Mouse (Mus musculus): ENCODE data around the gene Wfdc2. TPM values are rescaled to one million over a fixed set of nuclear protein-coding genes. Genes with fewer than 3 reads are reported as not detected.

Gene Wfdc2
- polyA plus RNA-seq, 1 experiment, result 0.51 TPM

DNA sequence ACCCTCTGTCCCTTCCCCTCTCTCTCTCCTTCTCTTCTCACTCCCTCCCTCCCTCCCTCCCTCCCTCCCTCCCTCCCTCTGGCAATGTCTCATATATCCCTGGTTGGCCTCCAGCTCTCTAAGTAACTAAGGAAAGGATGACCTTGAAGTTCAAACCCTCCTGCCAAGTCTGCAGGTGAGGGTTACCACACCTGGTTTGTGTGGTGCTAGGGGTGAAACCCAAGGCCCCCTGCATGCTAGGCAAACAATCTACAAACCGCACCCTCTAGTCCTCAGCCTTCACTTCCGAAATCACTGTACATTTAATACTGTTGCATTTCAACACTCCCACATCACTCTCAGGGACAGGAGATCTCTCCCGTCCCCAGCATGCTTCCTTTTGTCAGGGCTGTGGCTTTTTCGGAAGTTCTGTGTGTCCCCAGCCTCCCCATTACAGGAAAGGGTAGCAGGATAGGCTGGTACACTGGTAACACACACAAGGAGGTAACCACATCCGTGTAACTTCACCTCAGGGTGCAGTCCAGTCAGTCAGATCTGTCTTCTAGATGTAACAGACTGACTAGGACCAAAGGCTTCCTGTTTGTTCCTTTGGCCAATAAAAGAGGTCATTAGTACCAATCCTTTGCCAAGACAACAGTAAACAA lies 17.6 kb upstream of the Wfdc2 start:
- Histone ChIP-seq H3K36me3 (ENCODE audit: control insufficient read depth, insufficient read depth, low read length) (no peaks in the 10 kb centered on the region), H3K4me3 (ENCODE audit: control insufficient read depth, low read depth, low read length) (no peak overlapping the region; the same call in 1 of the 2 replicates), H3K27ac (ENCODE audit: control insufficient read depth, insufficient read depth, low read depth, low read length) (no peak overlapping the region), H3K4me1 (ENCODE audit: control insufficient read depth, insufficient read depth, low read length) (no peaks in the 10 kb centered on the region), H3K27me3 (ENCODE audit: control insufficient read depth, insufficient read depth, low read length) (no peaks in the 10 kb centered on the region)
- TF ChIP-seq CTCF (IDR thresholded peaks at IDR 0.05; ENCODE audit: control insufficient read depth, insufficient read depth, insufficient replicate concordance, low read depth, low read length), result no peak
- no peak for TF ChIP-seq POLR2A (IDR thresholded peaks at IDR 0.05; ENCODE audit: control insufficient read depth, low read depth, low read length)

- no peaks in the 10 kb centered on the region for H3K4me1 ChIP-seq (ENCODE audit: control insufficient read depth, insufficient read depth, low read length)
- TF ChIP-seq POLR2A (IDR thresholded peaks at IDR 0.05; ENCODE audit: control insufficient read depth, low read depth, low read length), result no peak
- TF ChIP-seq CTCF (IDR thresholded peaks at IDR 0.05; ENCODE audit: control insufficient read depth, insufficient read depth, insufficient replicate concordance, low read depth, low read length), result no peak
- no peak overlapping the region for H3K27ac ChIP-seq (ENCODE audit: control insufficient read depth, insufficient read depth, low read depth, low read length)
- H3K27me3 ChIP-seq (ENCODE audit: control insufficient read depth, insufficient read depth, low read length), result no peaks in the 10 kb centered on the region
- no peak overlapping the region for H3K4me3 ChIP-seq (ENCODE audit: control insufficient read depth, low read depth, low read length)
- H3K36me3 ChIP-seq (ENCODE audit: control insufficient read depth, insufficient read depth, low read length), result no peaks in the 10 kb centered on the region
Measured at GRCm38 (mm10) chr2:164549338-164549737, 12.9 kb upstream of the Wfdc2 start.

GRCm38 (mm10) chr2:164549963-164550894 lies 12.0 kb upstream of the Wfdc2 start:
- no peak for TF ChIP-seq CTCF (IDR thresholded peaks at IDR 0.05; ENCODE audit: control insufficient read depth, insufficient read depth, insufficient replicate concordance, low read depth, low read length)
- no peak for TF ChIP-seq POLR2A (IDR thresholded peaks at IDR 0.05; ENCODE audit: control insufficient read depth, low read depth, low read length)

DNA sequence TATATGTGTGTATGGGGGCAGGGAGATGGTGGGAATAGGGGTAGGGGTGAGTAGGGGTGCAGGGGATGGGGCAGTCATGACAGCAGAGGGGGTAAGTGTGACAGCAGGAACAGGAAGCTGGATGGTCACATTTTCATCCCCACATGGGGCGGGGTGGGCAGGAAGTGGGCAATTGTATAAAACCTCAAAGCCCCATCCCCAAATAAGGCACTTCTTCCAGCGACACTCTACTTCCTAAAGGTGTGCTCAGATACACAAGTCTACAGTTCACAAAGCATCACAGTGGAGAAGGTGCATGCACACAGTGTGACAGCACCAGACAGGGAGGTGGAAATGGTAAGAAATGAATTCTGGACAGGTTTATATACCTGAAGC lies 11.3 kb upstream of the Wfdc2 start:
- H3K27ac ChIP-seq (ENCODE audit: control insufficient read depth, insufficient read depth, low read depth, low read length), result no peak overlapping the region
- H3K36me3 ChIP-seq (ENCODE audit: control insufficient read depth, insufficient read depth, low read length), result no peaks in the 10 kb centered on the region
- no peak for TF ChIP-seq POLR2A (IDR thresholded peaks at IDR 0.05; ENCODE audit: control insufficient read depth, low read depth, low read length)
- TF ChIP-seq CTCF (IDR thresholded peaks at IDR 0.05; ENCODE audit: control insufficient read depth, insufficient read depth, insufficient replicate concordance, low read depth, low read length), result no peak
- H3K27me3 ChIP-seq (ENCODE audit: control insufficient read depth, insufficient read depth, low read length), result no peaks in the 10 kb centered on the region
- H3K4me3 ChIP-seq (ENCODE audit: control insufficient read depth, low read depth, low read length), result no peak overlapping the region
- no peaks in the 10 kb centered on the region for H3K4me1 ChIP-seq (ENCODE audit: control insufficient read depth, insufficient read depth, low read length)

More at GRCm38 (mm10) chr2:164549963-164550894, 12.0 kb upstream of the Wfdc2 start:
- no peaks in the 10 kb centered on the region for H3K4me1 ChIP-seq (ENCODE audit: control insufficient read depth, insufficient read depth, low read length)
- H3K36me3 ChIP-seq (ENCODE audit: control insufficient read depth, insufficient read depth, low read length), result no peaks in the 10 kb centered on the region
- no peak overlapping the region for H3K27ac ChIP-seq (ENCODE audit: control insufficient read depth, insufficient read depth, low read depth, low read length)
- H3K27me3 ChIP-seq (ENCODE audit: control insufficient read depth, insufficient read depth, low read length), result no peaks in the 10 kb centered on the region
- no peak overlapping the region for H3K4me3 ChIP-seq (ENCODE audit: control insufficient read depth, low read depth, low read length)

DNA sequence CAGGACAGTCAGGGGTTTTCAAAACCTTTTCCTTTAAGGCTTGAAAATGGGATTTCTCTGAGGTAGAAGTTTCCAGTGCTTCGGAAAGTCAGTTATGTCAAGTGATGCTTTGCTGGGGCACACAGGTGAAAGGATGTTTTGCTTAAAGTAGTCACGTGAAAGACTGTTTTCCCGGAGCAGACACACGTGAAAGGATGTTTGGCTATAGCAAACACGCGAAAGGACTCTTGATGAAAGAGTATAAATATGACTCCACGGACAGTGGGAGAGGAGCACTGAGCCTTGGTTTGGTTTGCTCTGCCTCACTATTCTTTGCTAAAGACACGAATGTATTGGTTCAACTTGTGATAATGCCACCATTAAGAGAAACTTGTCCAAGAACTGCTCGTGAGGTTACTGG lies 10.7 kb upstream of the Wfdc2 start:
- H3K36me3 ChIP-seq (ENCODE audit: control insufficient read depth, insufficient read depth, low read length), result no peaks in the 10 kb centered on the region
- no peak overlapping the region for H3K4me3 ChIP-seq (ENCODE audit: control insufficient read depth, low read depth, low read length)
- H3K27me3 ChIP-seq (ENCODE audit: control insufficient read depth, insufficient read depth, low read length), result no peaks in the 10 kb centered on the region
- TF ChIP-seq POLR2A (IDR thresholded peaks at IDR 0.05; ENCODE audit: control insufficient read depth, low read depth, low read length), result no peak
- no peak for TF ChIP-seq CTCF (IDR thresholded peaks at IDR 0.05; ENCODE audit: control insufficient read depth, insufficient read depth, insufficient replicate concordance, low read depth, low read length)
- H3K27ac ChIP-seq (ENCODE audit: control insufficient read depth, insufficient read depth, low read depth, low read length), result no peak overlapping the region
- no peaks in the 10 kb centered on the region for H3K4me1 ChIP-seq (ENCODE audit: control insufficient read depth, insufficient read depth, low read length)

DNA sequence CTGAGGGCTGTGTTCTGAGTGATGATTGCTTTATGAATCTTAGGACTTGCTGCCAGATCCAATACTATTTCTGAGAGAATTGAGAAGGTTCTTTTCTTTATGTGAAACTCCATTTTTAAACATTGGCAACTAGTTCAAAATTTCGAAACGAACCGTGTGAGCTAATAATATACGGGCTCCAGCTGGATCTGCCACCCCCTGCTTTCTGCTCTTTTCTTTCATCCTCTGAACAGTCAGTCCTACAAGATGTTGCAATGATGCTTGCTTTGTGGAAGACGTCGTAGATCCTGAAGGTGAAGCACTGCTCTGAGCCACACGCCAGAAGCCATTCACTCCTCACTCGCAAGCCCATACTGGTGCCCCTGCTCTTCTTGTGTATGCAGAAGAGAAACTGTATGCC lies 3.8 kb upstream of the Wfdc2 start:
- no peak for TF ChIP-seq CTCF (IDR thresholded peaks at IDR 0.05; ENCODE audit: control insufficient read depth, insufficient read depth, insufficient replicate concordance, low read depth, low read length)
- TF ChIP-seq POLR2A (IDR thresholded peaks at IDR 0.05; ENCODE audit: control insufficient read depth, low read depth, low read length), result no peak
- Histone ChIP-seq H3K36me3 (ENCODE audit: control insufficient read depth, insufficient read depth, low read length) (no peaks in the 10 kb centered on the region), H3K4me1 (ENCODE audit: control insufficient read depth, insufficient read depth, low read length) (peaks cover 3% of the 10 kb centered on the region), H3K27me3 (ENCODE audit: control insufficient read depth, insufficient read depth, low read length) (0 out of 2 replicates have a peak, but pooled peaks cover 2% of the 10 kb centered on the region), H3K4me3 (ENCODE audit: control insufficient read depth, low read depth, low read length) (no peak overlapping the region), H3K27ac (ENCODE audit: control insufficient read depth, insufficient read depth, low read depth, low read length) (no peak overlapping the region)

DNA sequence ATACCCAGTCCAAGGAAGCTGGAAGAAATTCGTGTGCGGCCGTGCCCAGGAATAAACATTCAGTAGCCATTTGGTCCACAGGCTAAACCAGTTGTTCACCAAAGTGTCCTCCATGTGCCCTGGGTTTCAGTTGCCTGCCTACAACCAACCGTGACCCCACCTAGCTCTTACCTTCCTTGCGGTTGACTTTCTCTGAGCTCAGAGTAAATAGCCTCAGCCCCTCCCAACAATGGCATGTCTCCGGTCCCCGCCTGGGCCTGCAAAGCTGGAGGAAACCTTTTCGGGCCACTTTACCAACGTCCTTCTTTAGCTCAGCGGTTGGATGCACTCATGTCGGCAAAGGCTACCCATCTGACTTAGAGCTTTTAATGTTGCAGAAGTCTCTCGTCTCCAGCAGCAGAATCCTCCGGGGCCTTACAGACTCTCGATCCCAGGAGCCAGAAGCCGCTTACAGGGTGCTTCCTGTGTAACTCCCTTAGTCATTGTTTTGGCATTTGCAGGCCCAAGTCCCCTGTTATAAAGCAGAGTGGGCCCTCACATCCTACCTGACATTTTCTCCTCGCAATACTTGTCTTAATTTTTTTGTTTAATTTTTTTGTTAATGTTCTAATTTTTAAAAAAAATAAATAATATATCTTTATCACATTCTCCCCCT lies 3.1 kb upstream of the Wfdc2 start:
- Histone ChIP-seq H3K4me3 (ENCODE audit: control insufficient read depth, low read depth, low read length) (no peak overlapping the region), H3K27ac (ENCODE audit: control insufficient read depth, insufficient read depth, low read depth, low read length) (no peak overlapping the region), H3K36me3 (ENCODE audit: control insufficient read depth, insufficient read depth, low read length) (no peaks in the 10 kb centered on the region), H3K27me3 (ENCODE audit: control insufficient read depth, insufficient read depth, low read length) (0 out of 2 replicates have a peak, but pooled peaks cover 2% of the 10 kb centered on the region), H3K4me1 (ENCODE audit: control insufficient read depth, insufficient read depth, low read length) (peaks cover 6% of the 10 kb centered on the region)
- no peak for TF ChIP-seq POLR2A (IDR thresholded peaks at IDR 0.05; ENCODE audit: control insufficient read depth, low read depth, low read length)
- no peak for TF ChIP-seq CTCF (IDR thresholded peaks at IDR 0.05; ENCODE audit: control insufficient read depth, insufficient read depth, insufficient replicate concordance, low read depth, low read length)

All from testis, adult 2 months (tissue).